Mouse (Mus musculus): ENCODE measurements around the gene Vps45. TPM values are rescaled to one million over a fixed set of nuclear protein-coding genes. Genes with fewer than 3 reads are reported as not detected.

The Vps45 gene
- polyA plus RNA-seq, 1 experiment: 14.2 TPM

- no peak for TF ChIP-seq POLR2A (IDR thresholded peaks at IDR 0.05; ENCODE audit: insufficient read depth, low read length)
- TF ChIP-seq CTCF (IDR thresholded peaks at IDR 0.05; ENCODE audit: low read depth, low read length): no peak
- no peak for TF ChIP-seq EP300 (IDR thresholded peaks at IDR 0.05; ENCODE audit: insufficient read depth, low read depth, low read length)
- Histone ChIP-seq H3K4me3 (ENCODE audit: low read depth, low read length) (no peak overlapping the region), H3K27ac (ENCODE audit: insufficient read depth, low read length) (no peak overlapping the region), H3K36me3 (ENCODE audit: control insufficient read depth, insufficient read depth, low read length, poor library complexity, severe bottlenecking) (no peaks in the 10 kb centered on the region), H3K9ac (ENCODE audit: low read depth, poor library complexity, severe bottlenecking) (no peak overlapping the region), H3K9me3 (replicated peaks; ENCODE audit: control insufficient read depth, insufficient read depth, low read length, poor library complexity, severe bottlenecking) (no peaks in the 10 kb centered on the region), H3K4me1 (ENCODE audit: control insufficient read depth, insufficient read depth, low read length) (no peaks in the 10 kb centered on the region), H3K27me3 (ENCODE audit: control insufficient read depth, insufficient read depth, low read length, poor library complexity, severe bottlenecking) (no peaks in the 10 kb centered on the region)
Measured at GRCm38 (mm10) chr3:96072921-96073486, 14.7 kb upstream of the Vps45 start.

GRCm38 (mm10) chr3:96070241-96070640, 12.0 kb upstream of the Vps45 start:
- Histone ChIP-seq H3K4me3 (ENCODE audit: low read depth, low read length) (no peak overlapping the region), H3K27me3 (ENCODE audit: control insufficient read depth, insufficient read depth, low read length, poor library complexity, severe bottlenecking) (no peaks in the 10 kb centered on the region), H3K4me1 (ENCODE audit: control insufficient read depth, insufficient read depth, low read length) (no peaks in the 10 kb centered on the region), H3K9ac (ENCODE audit: low read depth, poor library complexity, severe bottlenecking) (no peak overlapping the region), H3K27ac (ENCODE audit: insufficient read depth, low read length) (no peak overlapping the region), H3K9me3 (replicated peaks; ENCODE audit: control insufficient read depth, insufficient read depth, low read length, poor library complexity, severe bottlenecking) (no peaks in the 10 kb centered on the region), H3K36me3 (ENCODE audit: control insufficient read depth, insufficient read depth, low read length, poor library complexity, severe bottlenecking) (no peaks in the 10 kb centered on the region)
- TF ChIP-seq POLR2A (IDR thresholded peaks at IDR 0.05; ENCODE audit: insufficient read depth, low read length): no peak
- TF ChIP-seq EP300 (IDR thresholded peaks at IDR 0.05; ENCODE audit: insufficient read depth, low read depth, low read length): no peak
- TF ChIP-seq CTCF (IDR thresholded peaks at IDR 0.05; ENCODE audit: low read depth, low read length): no peak

GRCm38 (mm10) chr3:96069542-96069941, 11.3 kb upstream of the Vps45 start:
- Histone ChIP-seq H3K4me1 (ENCODE audit: control insufficient read depth, insufficient read depth, low read length) (no peaks in the 10 kb centered on the region), H3K27ac (ENCODE audit: insufficient read depth, low read length) (no peak overlapping the region), H3K9me3 (replicated peaks; ENCODE audit: control insufficient read depth, insufficient read depth, low read length, poor library complexity, severe bottlenecking) (no peaks in the 10 kb centered on the region), H3K36me3 (ENCODE audit: control insufficient read depth, insufficient read depth, low read length, poor library complexity, severe bottlenecking) (no peaks in the 10 kb centered on the region), H3K9ac (ENCODE audit: low read depth, poor library complexity, severe bottlenecking) (no peak overlapping the region), H3K27me3 (ENCODE audit: control insufficient read depth, insufficient read depth, low read length, poor library complexity, severe bottlenecking) (no peaks in the 10 kb centered on the region), H3K4me3 (ENCODE audit: low read depth, low read length) (no peak overlapping the region)
- TF ChIP-seq EP300 (IDR thresholded peaks at IDR 0.05; ENCODE audit: insufficient read depth, low read depth, low read length) (no peak), POLR2A (IDR thresholded peaks at IDR 0.05; ENCODE audit: insufficient read depth, low read length) (no peak), CTCF (IDR thresholded peaks at IDR 0.05; ENCODE audit: low read depth, low read length) (no peak)

- H3K4me1 ChIP-seq (ENCODE audit: control insufficient read depth, insufficient read depth, low read length): no peaks in the 10 kb centered on the region
- no peak overlapping the region for H3K9ac ChIP-seq (ENCODE audit: low read depth, poor library complexity, severe bottlenecking)
- no peak overlapping the region for H3K4me3 ChIP-seq (ENCODE audit: low read depth, low read length)
- no peak overlapping the region for H3K27ac ChIP-seq (ENCODE audit: insufficient read depth, low read length)
- no peak for TF ChIP-seq EP300 (IDR thresholded peaks at IDR 0.05; ENCODE audit: insufficient read depth, low read depth, low read length)
- no peak for TF ChIP-seq POLR2A (IDR thresholded peaks at IDR 0.05; ENCODE audit: insufficient read depth, low read length)
- no peak for TF ChIP-seq CTCF (IDR thresholded peaks at IDR 0.05; ENCODE audit: low read depth, low read length)
- H3K36me3 ChIP-seq (ENCODE audit: control insufficient read depth, insufficient read depth, low read length, poor library complexity, severe bottlenecking): no peaks in the 10 kb centered on the region
- H3K9me3 ChIP-seq (replicated peaks; ENCODE audit: control insufficient read depth, insufficient read depth, low read length, poor library complexity, severe bottlenecking): no peaks in the 10 kb centered on the region
- H3K27me3 ChIP-seq (ENCODE audit: control insufficient read depth, insufficient read depth, low read length, poor library complexity, severe bottlenecking): no peaks in the 10 kb centered on the region
Measured at GRCm38 (mm10) chr3:96069046-96069445, 10.8 kb upstream of the Vps45 start.

GRCm38 (mm10) chr3:96066741-96067140, 8.5 kb upstream of the Vps45 start:
- TF ChIP-seq EP300 (IDR thresholded peaks at IDR 0.05; ENCODE audit: insufficient read depth, low read depth, low read length) (no peak), POLR2A (IDR thresholded peaks at IDR 0.05; ENCODE audit: insufficient read depth, low read length) (no peak), CTCF (IDR thresholded peaks at IDR 0.05; ENCODE audit: low read depth, low read length) (no peak)
- Histone ChIP-seq H3K4me3 (ENCODE audit: low read depth, low read length) (no peak overlapping the region), H3K36me3 (ENCODE audit: control insufficient read depth, insufficient read depth, low read length, poor library complexity, severe bottlenecking) (no peaks in the 10 kb centered on the region), H3K9ac (ENCODE audit: low read depth, poor library complexity, severe bottlenecking) (no peak overlapping the region), H3K4me1 (ENCODE audit: control insufficient read depth, insufficient read depth, low read length) (no peaks in the 10 kb centered on the region), H3K9me3 (replicated peaks; ENCODE audit: control insufficient read depth, insufficient read depth, low read length, poor library complexity, severe bottlenecking) (no peaks in the 10 kb centered on the region), H3K27me3 (ENCODE audit: control insufficient read depth, insufficient read depth, low read length, poor library complexity, severe bottlenecking) (no peaks in the 10 kb centered on the region), H3K27ac (ENCODE audit: insufficient read depth, low read length) (no peak overlapping the region)

- H3K36me3 ChIP-seq (ENCODE audit: control insufficient read depth, insufficient read depth, low read length, poor library complexity, severe bottlenecking): no peaks in the 10 kb centered on the region
- no peaks in the 10 kb centered on the region for H3K4me1 ChIP-seq (ENCODE audit: control insufficient read depth, insufficient read depth, low read length)
- TF ChIP-seq EP300 (IDR thresholded peaks at IDR 0.05; ENCODE audit: insufficient read depth, low read depth, low read length) (no peak), CTCF (IDR thresholded peaks at IDR 0.05; ENCODE audit: low read depth, low read length) (no peak), POLR2A (IDR thresholded peaks at IDR 0.05; ENCODE audit: insufficient read depth, low read length) (no peak)
- no peak overlapping the region for H3K9ac ChIP-seq (ENCODE audit: low read depth, poor library complexity, severe bottlenecking)
- H3K27me3 ChIP-seq (ENCODE audit: control insufficient read depth, insufficient read depth, low read length, poor library complexity, severe bottlenecking): no peaks in the 10 kb centered on the region
- H3K9me3 ChIP-seq (replicated peaks; ENCODE audit: control insufficient read depth, insufficient read depth, low read length, poor library complexity, severe bottlenecking): no peaks in the 10 kb centered on the region
- peak overlapping the region; percentile 46 for H3K4me3 ChIP-seq (ENCODE audit: low read depth, low read length)
- H3K27ac ChIP-seq (ENCODE audit: insufficient read depth, low read length): no peak overlapping the region
Measured at GRCm38 (mm10) chr3:96065754-96066375, 7.6 kb upstream of the Vps45 start.

All from ES-Bruce4 (cell line).